Mouse (Mus musculus) embryo, embryonic 11.5 days (tissue): ENCODE measurements at regions not wholly inside any gene's neighbourhood (a gene's known extent, or its start where the extent isn't known, plus 50 kb on each side); places are given as distances from the start of the nearest gene placed in this dataset.

Experiments used
- DNase-seq: peaks from one replicate; pipeline ENCODE4 v3.0.0-alpha.2; 2012; ENCODE audit warnings: low read depth, low spot score

- DNase-seq: no peak
Observed at GRCm38 (mm10) chr15:62092671-62093185, 1169.9 kb upstream of the A1bg start.

GRCm38 (mm10) chr15:62091746-62092659 is 1169.2 kb upstream of the A1bg start:
- no peak for DNase-seq

GRCm38 (mm10) chr15:62091144-62091543 is 1168.3 kb upstream of the A1bg start:
- DNase-seq: no peak

- no peak for DNase-seq
Observed at GRCm38 (mm10) chr15:62088341-62088740, 1165.5 kb upstream of the A1bg start.

GRCm38 (mm10) chr15:62087755-62088154 is 1164.9 kb upstream of the A1bg start:
- DNase-seq: no peak

GRCm38 (mm10) chr15:62086037-62086436 is 1163.2 kb upstream of the A1bg start:
- DNase-seq: no peak

- no peak for DNase-seq
Observed at GRCm38 (mm10) chr15:62083347-62083746, 1160.5 kb upstream of the A1bg start.

GRCm38 (mm10) chr15:62082539-62082938 is 1159.7 kb upstream of the A1bg start:
- DNase-seq: no peak

GRCm38 (mm10) chr15:62079155-62080109 is 1156.6 kb upstream of the A1bg start:
- DNase-seq: no peak

GRCm38 (mm10) chr15:62076552-62077234 is 1153.9 kb upstream of the A1bg start:
- no peak for DNase-seq

- no peak for DNase-seq
Observed at GRCm38 (mm10) chr15:62074735-62075134, 1151.9 kb upstream of the A1bg start.

- no peak for DNase-seq
Observed at GRCm38 (mm10) chr15:62073595-62073994, 1150.8 kb upstream of the A1bg start.

GRCm38 (mm10) chr15:62071311-62071710 is 1148.5 kb upstream of the A1bg start:
- no peak for DNase-seq

GRCm38 (mm10) chr15:62068422-62069160 is 1145.8 kb upstream of the A1bg start:
- no peak for DNase-seq

- DNase-seq: no peak
Observed at GRCm38 (mm10) chr15:62064399-62064798, 1141.6 kb upstream of the A1bg start.

GRCm38 (mm10) chr15:62057449-62057848 is 1134.6 kb upstream of the A1bg start:
- no peak for DNase-seq

GRCm38 (mm10) chr15:62056889-62057288 is 1134.1 kb upstream of the A1bg start:
- no peak for DNase-seq

GRCm38 (mm10) chr15:62056401-62056800 is 1133.6 kb upstream of the A1bg start:
- no peak for DNase-seq

GRCm38 (mm10) chr15:62055011-62055410 is 1132.2 kb upstream of the A1bg start:
- no peak for DNase-seq

GRCm38 (mm10) chr15:62053420-62054239 is 1130.8 kb upstream of the A1bg start:
- no peak for DNase-seq
